Mouse (Mus musculus): ENCODE data around the gene Prpf40a.

Prpf40a gene

DNA sequence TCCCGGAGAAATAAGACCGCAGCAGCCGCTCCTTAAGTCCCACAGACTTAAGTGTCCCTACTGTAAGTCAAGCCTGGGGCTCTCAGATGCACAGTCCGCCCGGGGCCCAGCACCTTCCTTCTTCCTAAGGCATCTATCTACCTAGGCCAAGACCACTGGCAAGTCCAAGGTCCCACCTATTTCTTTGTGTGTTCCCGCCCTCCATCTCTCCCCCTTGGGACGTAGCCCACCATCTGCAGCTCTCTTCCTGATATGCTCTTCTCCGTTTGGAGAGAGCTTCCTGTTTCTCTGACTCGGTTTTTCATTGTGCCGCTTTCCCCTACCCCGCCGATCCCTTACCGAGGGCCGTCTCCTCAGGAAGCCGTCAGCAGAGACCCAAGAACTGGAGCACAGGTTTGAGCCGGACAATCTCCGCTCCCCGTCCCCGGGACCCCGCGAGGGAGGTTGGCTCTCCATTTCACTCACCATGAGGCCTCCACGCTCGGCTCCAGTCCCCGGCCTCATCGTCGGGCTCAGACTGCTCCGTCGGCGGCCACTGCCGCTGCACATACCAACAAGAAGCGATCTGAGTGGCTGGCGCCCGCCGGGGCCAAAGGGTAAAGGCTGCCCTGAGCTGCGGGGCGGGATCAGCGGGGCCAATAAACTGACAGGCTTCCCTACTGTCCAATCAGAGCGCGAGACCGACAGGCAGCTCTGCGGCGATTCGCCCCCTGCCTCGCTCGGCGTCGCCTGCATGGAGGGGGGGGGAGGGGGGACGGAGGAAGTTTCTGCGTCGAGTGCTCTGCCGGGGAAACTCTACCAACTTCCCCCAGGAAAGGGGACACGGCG, at the start of gene Prpf40a:
TSS of gene Prpf40a (minus strand) at position 601 of the 828 bp plus-strand sequence.
- DNase-seq (ENCODE audit: low read depth in 1 of 2, low spot score in 2 of 2) = peak; percentile 97

DNA sequence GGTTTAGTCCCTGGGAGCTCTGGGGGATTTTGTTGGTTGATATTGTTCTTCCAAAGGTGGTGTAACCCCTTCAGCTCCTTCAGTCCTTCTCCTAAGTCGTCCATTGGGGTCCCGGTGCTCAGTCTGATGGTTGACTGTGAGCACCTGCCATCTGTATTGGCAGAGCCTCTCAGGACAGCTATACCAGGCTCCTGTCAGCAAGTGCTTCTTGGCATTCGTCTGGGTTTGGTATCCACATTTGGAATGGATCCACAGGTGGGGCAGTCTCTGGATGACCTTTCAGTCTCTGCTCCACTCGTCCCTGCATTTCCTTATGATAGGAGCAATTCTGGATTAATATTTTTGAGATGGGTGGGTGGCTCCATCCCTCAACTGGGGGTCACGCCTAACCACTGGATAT, 31.2 kb upstream of the Prpf40a start:
- DNase-seq (ENCODE audit: low read depth in 1 of 2, low spot score in 2 of 2) = no peak

DNA sequence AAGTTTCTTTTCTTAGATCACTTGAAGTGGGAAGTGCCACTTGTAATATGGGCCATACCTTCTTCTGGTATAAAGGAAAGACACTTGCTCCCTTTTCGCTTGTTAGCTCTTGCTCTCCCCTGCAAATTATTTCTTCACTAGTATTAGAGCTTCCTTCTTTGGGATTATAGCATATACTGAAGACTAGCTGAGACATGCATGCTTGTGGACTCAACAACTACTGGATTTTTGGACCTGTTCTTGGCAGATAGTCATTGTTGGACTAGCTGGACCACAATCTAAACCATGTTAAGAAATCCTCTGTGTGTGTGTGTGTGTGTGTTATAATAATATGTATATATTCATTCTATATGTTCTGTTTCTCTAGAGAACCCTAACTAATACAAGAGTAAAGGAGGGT, 22.4 kb upstream of the Prpf40a start:
- no peak for DNase-seq (ENCODE audit: low read depth in 1 of 2, low spot score in 2 of 2)

DNA sequence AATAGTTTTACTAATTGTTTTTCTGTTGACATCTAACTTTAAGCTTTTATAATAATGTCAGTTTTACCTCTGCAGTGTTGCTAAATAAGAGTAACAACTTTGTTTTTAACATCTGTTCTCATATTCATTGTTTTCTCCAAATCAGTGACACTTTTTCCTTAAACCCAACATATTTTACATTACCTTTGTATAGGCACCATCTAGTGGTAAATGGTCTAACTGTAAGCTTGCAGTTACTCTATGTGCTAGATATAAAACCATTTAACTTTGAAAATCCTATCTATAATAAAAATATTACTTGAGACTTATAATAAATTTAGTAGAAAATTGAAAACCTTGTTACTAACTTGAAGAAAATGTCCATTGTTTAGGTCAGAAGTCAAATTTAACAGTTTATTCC, 15.7 kb upstream of the Prpf40a start:
- DNase-seq (ENCODE audit: low read depth in 1 of 2, low spot score in 2 of 2) = no peak

DNA sequence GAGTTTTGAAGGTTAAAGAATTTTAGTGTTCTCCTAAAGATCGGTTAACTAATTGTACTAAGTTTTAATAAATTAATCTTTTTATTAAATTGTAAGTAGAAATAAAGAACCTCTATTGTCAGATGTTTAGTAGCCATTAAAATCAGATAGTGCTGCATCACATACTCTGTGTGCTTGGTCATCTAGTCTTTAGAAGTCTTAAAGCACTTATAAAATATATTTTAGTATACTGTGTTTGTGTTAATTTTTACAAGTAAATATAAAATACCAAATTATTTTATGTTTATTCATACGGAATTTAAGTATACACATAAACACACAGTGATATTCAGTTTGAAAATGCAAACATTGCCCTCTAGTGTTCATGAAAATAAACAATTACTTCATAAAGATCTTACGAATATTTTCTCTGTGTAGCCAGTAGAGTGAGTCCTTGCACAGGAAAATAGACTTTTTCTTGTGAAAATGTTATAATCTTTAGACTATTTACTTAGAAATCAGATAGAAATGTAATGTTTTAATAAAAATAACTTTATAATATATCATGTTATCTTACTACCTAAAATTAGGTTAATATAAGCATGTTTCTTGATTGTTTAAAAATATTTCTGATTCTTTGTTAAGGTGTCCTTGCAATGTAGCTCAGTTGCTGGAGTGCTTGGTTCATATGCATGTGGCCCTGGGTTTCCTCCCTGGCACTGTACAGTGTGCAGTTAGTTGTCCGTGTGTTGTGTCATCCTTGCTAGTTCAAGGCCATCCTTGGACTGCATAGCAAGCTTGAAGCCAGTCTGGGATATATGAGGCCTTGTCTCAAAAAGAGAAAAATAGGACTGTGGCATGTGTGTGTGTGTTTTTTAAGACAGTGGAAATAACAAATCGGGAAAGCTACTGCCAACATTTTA, 13.5 kb upstream of the Prpf40a start:
- no peak for DNase-seq (ENCODE audit: low read depth in 1 of 2, low spot score in 2 of 2)

DNA sequence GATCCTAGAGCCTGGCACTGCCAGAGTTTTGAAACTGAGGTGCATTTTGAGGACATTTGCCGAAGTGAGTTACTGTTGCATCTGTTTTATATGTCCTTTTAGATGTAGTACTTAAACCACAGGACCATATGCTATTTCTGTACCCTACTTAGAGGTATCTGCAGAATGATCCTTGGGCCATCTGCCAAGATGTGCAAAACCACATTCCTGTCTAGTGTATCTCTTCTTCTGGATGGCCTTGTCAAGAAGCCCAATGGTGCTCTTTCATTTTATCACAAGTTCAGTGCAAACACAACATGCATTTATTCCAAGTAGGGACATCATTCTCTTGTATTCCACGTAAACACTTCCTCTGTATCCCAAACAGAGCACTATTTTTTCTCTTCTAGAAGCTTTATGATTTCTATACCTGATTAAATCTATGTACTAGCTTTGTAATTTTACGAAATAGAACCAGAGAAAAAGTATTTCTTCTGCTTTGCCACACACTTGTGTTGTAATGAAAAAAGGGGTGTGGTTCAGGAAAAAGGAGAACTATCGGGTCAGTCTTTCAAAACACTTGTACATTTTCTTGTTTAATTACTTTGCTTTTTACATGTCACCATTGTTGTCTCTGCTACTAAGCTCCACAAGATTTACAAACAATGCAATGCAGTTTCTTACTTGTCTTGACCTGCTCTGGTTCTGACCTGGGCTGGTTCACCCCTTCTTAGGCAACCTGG, 9.2 kb upstream of the Prpf40a start:
- no peak for DNase-seq (ENCODE audit: low read depth in 1 of 2, low spot score in 2 of 2)

DNA sequence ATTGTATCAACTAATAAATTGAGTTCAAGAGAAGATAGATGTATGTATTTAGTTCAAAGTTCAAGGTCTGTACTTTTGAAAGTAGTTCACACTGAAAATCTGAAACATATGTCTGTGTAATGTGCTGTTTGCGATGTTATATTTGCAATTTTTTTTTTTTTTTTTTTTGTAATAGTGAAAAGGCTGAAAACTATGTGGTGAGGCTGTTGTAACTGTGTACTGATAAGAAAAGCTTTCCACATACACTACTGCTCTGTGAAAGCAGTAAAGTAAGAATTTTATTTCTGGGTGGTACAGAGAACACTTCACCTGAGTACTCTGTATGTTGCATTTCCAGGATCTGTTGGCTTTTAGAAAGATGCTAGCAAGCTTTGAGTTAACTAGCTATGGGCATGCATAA, 8.1 kb upstream of the Prpf40a start:
- no peak for DNase-seq (ENCODE audit: low read depth in 1 of 2, low spot score in 2 of 2)

DNA sequence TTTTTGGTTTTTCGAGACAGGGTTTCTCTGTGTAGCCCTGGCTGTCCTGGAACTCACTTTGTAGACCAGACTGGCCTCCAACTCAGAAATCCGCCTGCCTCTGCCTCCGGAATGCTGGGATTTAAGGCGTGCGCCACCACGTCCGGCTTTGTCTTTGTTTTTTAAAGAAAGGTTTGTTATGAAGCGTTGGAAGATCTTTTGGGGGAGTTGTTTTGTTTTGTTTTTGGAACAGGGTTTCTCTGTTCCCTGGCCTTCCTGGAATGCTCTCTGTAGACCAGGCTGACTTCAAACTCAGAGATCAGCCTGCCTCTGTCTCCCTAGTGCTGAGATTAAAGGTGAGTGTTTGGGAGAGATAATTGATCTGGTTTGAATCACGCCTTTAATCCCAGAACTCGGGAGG, 5.3 kb upstream of the Prpf40a start:
- DNase-seq (ENCODE audit: low read depth in 1 of 2, low spot score in 2 of 2) = no peak

DNA sequence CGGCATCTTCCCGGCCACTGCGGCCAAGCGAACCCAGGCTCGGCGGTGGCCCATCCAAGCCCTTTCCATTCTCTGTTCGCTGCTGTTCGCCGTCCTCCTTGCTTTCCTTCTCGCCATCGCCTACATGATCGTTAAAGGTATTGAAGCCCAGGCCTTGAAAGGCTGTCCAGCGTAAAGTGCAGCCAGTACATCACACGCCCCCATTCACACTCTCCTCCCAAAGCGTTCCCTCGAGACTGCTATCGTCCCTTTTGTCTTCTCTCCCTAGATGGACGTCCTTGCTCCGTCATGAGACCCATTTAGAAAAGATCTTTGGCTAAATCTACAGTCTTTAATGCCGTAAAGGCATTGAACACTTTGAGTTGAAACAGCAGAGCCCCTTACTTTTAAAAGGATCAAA, 1.3 kb upstream of the Prpf40a start:
- DNase-seq (ENCODE audit: low read depth in 1 of 2, low spot score in 2 of 2) = no peak

DNA sequence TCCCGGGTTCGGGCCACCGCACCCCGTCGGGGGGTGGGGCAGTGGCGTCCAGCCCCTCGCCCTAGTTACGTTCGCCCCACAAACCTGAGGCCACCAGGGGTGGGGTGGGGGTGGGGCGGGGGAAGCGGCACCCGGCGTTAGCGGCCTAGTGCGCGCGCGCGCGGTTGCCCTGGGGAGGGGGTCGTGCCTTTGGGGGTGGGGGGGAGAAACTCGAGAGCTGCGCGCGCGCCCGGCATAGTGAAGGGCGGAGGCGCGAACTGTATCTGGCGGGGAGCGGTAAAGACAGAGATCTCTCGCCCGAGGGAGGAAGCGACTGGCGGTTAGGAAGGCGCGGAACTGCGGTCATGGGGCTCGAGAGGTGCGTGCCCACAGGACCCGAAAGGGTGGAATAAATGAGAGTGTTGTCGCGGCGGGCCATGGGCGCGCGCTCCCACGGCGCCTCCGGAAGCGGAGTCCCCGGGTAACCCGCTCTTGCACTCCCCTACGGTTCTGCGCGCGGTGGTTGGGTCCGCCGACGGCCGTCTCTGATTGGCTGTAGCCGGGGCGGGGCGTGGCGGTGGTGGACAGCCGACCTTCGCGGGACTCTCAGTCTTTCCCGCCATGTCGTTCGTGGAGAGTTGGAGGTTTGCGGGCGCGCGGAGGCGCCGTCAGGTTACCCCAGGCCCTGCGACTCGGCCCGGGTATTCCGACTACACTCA, 588 bp upstream of the Prpf40a start, which contains the start of gene Arl6ip6:
TSS of gene Arl6ip6 (plus strand) at position 204 of the 698 bp plus-strand sequence.
- DNase-seq (ENCODE audit: low read depth in 1 of 2, low spot score in 2 of 2) = peak; percentile 92 to 97

DNA sequence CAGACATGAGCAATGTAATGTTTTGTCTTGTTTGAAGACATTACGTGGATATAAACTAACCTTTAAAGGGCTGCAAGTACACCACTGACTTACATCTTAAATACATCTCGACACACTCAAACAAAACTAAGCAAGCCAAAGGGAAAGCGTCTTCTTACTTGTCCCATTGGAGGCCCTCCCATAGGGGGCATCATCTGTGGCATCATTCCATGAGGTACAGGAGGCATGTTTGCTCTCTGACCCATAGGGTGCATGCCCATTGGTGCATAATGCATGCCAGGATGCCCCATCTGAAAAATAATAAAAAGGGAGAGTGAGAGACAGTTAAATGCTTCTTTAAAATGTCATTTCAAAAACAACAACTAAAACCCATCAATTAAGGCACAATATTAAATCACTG, 1.3 kb downstream of the Prpf40a start:
- no peak for DNase-seq (ENCODE audit: low read depth in 1 of 2, low spot score in 2 of 2)

DNA sequence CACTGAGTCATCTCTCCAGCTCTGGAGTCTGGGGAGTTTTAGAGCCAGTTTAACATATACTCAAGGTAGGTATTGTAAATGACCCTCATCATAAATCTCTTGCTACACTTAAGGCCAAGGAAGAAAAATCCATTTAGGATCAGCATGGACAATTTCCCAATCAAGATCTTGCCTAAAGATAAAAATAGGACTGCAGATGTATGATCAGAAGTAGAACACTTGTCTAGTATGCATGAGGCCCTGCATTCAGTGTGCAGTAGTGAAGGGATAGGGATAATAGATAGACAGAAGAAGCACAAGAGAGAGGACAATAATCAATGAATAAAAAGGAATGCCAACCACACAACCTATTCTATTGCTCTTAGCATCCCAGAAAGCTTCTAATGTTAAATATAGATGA, 11.2 kb downstream of the Prpf40a start:
- no peak for DNase-seq (ENCODE audit: low read depth in 1 of 2, low spot score in 2 of 2)

DNA sequence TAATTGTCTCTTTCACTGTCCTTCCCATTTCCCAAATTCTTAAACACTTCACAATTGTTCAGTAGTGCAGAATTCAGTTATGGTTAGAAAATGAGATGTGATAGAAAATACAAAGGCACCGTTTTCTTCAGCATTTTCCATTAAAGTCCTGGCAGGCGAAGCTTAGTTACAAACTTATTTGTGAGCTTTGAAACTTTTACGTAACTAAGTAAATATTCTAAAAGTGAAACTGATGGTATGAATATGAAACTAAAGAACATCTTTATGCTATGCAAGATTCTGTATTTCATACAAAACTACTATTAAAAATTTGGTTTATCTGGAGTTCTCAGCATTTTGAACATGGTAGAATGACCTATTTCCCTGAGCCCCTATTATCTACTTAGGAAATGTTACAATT, 12.1 kb downstream of the Prpf40a start:
- no peak for DNase-seq (ENCODE audit: low read depth in 1 of 2, low spot score in 2 of 2)

DNA sequence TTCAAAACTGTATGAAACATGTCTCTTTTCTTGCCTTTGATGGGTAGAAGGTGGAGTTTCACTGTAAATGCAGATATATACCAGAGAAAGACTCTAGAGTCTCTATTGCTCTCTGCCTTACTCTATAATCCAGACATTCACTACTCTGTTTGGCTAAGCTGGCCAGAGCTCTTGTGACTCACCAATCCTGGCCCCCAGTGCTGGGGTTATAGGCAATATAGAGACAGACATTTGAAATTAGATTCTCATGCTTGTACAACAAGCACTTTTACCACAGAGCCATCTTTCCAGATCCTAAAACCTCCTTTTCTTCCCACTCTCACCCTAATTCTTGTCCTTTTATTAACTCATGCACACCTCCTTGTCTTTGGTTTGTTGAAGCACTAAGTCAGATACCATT, 17.1 kb downstream of the Prpf40a start:
- no peak for DNase-seq (ENCODE audit: low read depth in 1 of 2, low spot score in 2 of 2)

DNA sequence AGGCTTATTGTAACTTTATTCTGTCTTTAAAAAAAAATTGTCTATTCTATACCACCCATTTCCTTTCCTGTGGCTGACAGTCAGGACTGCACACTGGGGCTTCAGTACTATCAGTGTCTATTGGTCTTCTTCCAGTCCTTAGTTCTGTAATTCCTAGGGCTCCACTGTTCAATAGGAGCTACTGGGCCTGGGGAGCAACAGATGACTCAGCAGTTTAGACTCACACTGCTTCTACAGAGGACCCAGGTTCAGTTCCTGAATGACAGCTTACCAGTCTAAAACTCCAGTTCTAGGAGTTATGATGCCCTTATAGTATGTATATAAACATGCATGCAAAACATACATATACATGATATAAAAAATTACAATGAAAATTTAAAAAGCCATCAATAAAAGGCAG, 44.2 kb downstream of the Prpf40a start:
- DNase-seq (ENCODE audit: low read depth in 1 of 2, low spot score in 2 of 2) = no peak

DNA sequence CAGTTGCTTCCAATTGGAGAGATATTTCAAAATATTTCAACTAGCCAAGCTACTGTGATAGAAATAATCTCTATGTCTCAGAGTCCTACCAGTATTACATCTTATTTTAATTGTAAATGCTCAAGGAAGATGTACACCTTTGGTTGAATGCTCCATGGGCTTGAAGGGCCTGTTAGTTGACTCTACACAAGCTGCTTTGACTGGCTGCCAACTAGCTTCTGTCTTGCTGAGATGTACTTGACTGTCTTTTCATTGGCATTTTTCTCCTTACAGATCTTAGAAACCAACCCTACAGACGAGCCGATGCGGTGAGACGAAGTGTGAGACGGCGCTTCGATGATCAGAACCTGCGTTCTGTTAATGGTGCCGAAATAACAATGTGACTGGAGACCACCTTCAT, 59.5 kb downstream of the Prpf40a start:
- DNase-seq (ENCODE audit: low read depth in 1 of 2, low spot score in 2 of 2) = no peak

DNA sequence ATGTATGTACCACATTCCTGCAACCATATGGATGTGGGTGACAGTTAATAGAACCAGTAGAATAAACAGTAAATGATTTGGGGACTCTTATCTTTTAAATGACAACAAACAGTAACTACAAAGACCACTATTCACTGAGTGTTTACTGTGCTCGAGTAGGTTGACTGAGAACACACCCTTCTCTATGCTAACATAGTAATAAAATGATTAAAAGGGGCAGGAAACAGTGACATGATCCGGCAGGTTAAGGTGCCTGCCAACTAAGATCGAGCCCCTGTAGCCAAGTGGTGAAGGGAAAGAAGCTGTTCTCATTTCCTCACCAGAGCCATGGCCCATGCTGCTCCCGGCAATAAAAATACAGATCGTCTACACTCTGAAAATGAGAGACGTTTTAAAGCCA, 62.0 kb downstream of the Prpf40a start:
- no peak for DNase-seq (ENCODE audit: low read depth in 1 of 2, low spot score in 2 of 2)

DNA sequence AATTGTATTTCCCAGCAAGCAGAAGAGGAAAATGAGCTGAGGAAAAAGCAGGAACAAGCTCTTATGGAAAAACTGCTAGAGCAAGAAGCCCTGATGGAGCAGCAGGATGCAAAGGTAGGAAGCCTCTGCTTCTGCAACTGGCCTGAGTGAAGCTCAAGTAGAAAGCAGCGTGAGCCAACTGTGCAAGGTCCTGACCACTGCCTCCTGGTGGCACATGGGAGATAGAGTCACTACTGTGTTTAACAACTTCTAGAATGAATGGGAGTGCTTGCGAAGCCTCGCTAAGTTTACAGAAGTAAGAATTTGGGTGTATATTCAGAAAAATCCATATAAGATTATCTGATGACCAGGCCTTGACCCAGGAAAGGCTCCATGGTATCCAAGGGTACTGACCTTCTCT, 65.1 kb downstream of the Prpf40a start:
- no peak for DNase-seq (ENCODE audit: low read depth in 1 of 2, low spot score in 2 of 2)

DNA sequence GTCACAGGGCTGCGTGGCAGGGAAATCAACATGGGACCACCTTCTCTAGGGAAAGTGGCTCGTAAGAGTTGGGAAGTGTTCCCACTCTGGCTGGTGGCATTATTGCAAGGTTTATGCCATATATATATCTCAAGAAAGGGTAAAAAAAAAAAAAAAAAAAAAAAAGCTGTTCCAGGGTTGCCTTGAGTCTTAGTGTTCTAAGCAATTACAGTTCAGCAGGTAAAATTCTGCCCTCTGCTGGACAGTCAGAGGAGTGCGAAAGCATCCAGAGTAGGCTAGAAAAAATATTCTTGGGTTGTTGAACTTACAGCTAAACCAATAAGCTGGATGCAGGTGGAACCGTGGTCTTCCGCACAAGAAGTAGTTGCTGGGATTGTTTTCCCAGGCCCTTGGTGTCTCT, 69.3 kb downstream of the Prpf40a start:
- no peak for DNase-seq (ENCODE audit: low read depth in 1 of 2, low spot score in 2 of 2)

DNA sequence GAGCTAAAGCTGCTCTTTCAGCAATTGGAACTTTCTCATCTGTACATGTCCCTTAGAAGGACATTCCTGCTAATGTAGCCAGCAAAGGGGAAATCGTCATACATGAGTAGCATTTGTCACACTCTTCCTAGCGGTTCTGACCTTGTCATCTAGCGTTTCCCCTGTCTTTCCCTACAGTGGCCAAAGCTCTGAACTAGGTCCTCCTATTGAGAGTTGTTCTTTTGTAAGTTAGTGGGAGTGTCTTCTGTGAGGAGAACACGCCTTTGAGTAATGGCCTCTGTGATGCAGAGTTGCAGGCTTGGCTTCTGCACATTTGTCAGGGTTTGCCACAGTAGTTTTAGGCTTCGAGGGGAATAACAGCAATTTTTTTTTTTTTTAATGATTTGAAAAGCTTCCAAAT, 82.5 kb downstream of the Prpf40a start:
- no peak for DNase-seq (ENCODE audit: low read depth in 1 of 2, low spot score in 2 of 2)

DNA sequence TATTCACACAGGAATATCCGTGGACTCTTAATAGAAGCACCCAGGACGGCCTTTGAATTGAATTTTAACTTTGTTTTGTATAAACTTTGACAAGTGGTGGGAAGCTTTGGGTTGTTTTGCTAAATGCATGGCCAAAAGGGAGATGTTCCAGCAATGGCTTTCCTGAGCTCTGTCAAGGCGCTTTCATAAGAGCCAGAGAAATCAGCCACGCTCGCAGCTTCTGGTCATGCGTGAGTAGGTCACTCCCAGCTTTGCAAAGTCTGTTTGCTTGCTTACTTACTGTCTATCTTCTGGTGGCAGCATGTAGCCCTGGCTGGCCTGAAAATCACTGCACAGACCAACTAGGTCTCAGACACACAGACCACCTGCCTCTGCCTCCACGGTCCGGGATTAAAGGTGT, 84.6 kb downstream of the Prpf40a start:
- no peak for DNase-seq (ENCODE audit: low read depth in 1 of 2, low spot score in 2 of 2)
